Mouse (Mus musculus) liver, embryonic 14.5 days (tissue): ENCODE measurements around the gene Nanos3. TPM values are rescaled to one million over a fixed set of nuclear protein-coding genes. Genes with fewer than 3 reads are reported as not detected.

Experiments used
- ATAC-seq: fragments of 200-750 bp; cut with Nextera tagmentation; 2 replicates; pipeline ENCODE4 v1.8.0; 2017; ENCODE audit warnings: moderate number of reproducible peaks, mild to moderate bottlenecking, moderate library complexity; ENCODE audit not compliant: insufficient read depth
- DNase-seq, 3 experiments: peaks; one replicate each; pipeline ENCODE4 v3.0.0-alpha.2; 2012 to 2013; ENCODE audit warnings: low read depth in 3 of 3, low spot score in 3 of 3
- H3K27ac ChIP-seq: fragments of 300-500 bp; sonication (generic); 2 replicates; pipeline ENCODE4 v1.5.1; 2014; ENCODE audit warnings: moderate library complexity, mild to moderate bottlenecking, control low read depth, inconsistent platforms
- H3K27me3 ChIP-seq: fragments of 300-500 bp; sonication (generic); 2 replicates; pipeline ENCODE4 v1.6.1; 2014; ENCODE audit warnings: mild to moderate bottlenecking, low read length, moderate library complexity; ENCODE audit not compliant: control insufficient read depth, insufficient read depth
- H3K36me3 ChIP-seq: fragments of 300-500 bp; sonication (generic); replicated peaks from 2 replicates; pipeline ENCODE4 v1.6.1; 2014; ENCODE audit warnings: low read depth; ENCODE audit not compliant: control insufficient read depth, insufficient read depth
- H3K4me1 ChIP-seq, 2 experiments: fragments of 200-500 bp in 1 of 2; fragments of 300-500 bp in 1 of 2; sonication (generic) in 1 of 2; replicated peaks; 2 replicates each; pipeline ENCODE4 v1.6.1; 2012 to 2014; ENCODE audit warnings: antibody characterized with exemption in 1 of 2, inconsistent platforms in 1 of 2, low read length in 1 of 2; ENCODE audit not compliant: control insufficient read depth in 2 of 2, insufficient read depth in 2 of 2
- H3K4me2 ChIP-seq: fragments of 300-500 bp; sonication (generic); 2 replicates; pipeline ENCODE4 v1.6.1; 2014; ENCODE audit warnings: low read depth, mild to moderate bottlenecking, control low read depth, moderate library complexity
- H3K4me3 ChIP-seq, 2 experiments: fragments of 200-500 bp in 1 of 2; fragments of 300-500 bp in 1 of 2; sonication (generic) in 1 of 2; 2 replicates each; pipeline ENCODE4 v1.5.1; 2012 to 2014; ENCODE audit warnings: low read depth in 2 of 2, low read length in 2 of 2, mild to moderate bottlenecking in 2 of 2, control low read depth in 1 of 2, inconsistent platforms in 1 of 2, moderate library complexity in 1 of 2; ENCODE audit not compliant: insufficient read depth in 1 of 2
- H3K9ac ChIP-seq: fragments of 300-500 bp; sonication (generic); replicated peaks from 2 replicates; pipeline ENCODE4 v1.6.1; 2014; ENCODE audit warnings: mild to moderate bottlenecking, control low read depth, moderate library complexity
- H3K9me3 ChIP-seq: fragments of 300-500 bp; sonication (generic); 2 replicates; pipeline ENCODE4 v1.6.1; 2016; ENCODE audit warnings: low read length, mixed read lengths; ENCODE audit not compliant: control insufficient read depth
- CTCF ChIP-seq: IDR thresholded peaks from 2 replicates; pipeline ENCODE4 v1.5.1; 2016; ENCODE audit warnings: antibody characterized with exemption, low read depth, control low read depth
- EP300 ChIP-seq: IDR thresholded peaks from 2 replicates; pipeline ENCODE4 v1.6.1; 2016; ENCODE audit warnings: antibody characterized with exemption, low read depth
- WGBS: fragments of 180-500 bp; shearing (Covaris S2); extraction: QIAGEN DNeasy Blood & Tissue Kit; methylation state at CpG from one replicate; pipeline ENCODE4 v1.1.7; 2014; ENCODE audit not compliant: insufficient replicate concordance; 5-methylcytosine and 5-hydroxymethylcytosine counted together
- polyA plus RNA-seq, 2 experiments: library from polyadenylated mRNA; depleted of rRNA in 1 of 2; stranded (reverse) in 1 of 2; unstranded in 1 of 2; fragments of >200 nt; fragmentation: Nextera tagmentation in 1 of 2; extraction: Ambion mirVana in 1 of 2; gene quantifications; 2 replicates each; pipeline versions ENCODE4 v1.2.1 to v1.2.3; 2012 to 2014

The Nanos3 gene
- polyA plus RNA-seq, 2 experiments, result 0.12 TPM; not detected in 1

DNA sequence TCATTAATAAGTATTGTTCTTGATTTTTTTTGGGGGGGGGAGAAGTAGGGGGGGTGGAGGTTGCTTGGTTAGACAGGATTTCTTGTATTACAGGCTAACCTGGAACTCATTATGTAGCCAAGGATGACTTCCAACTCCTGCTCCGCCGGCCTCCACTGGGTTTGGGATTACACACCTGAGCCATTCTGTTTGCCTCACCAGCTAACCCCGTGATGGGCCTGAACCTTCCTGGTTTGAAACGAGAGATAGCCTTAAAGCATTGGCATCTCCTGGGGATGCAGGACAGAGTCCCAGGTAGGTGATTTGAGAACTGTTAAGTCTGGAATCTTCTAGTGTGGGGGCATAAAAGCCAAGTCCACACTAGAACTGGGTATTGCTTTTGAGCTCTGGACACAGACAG is 8.1 kb upstream of the Nanos3 start:
- Histone ChIP-seq H3K4me2 (no peak overlapping the region), H3K36me3 (no peaks in the 10 kb centered on the region), H3K4me1 (peaks cover 11 to 18% of the 10 kb centered on the region in 2 experiments), H3K9ac (no peak overlapping the region), H3K27me3 (no peaks in the 10 kb centered on the region; the same call in 1 of the 2 replicates), H3K27ac (no peak overlapping the region), H3K4me3 (no peak overlapping the region), H3K9me3 (no peaks in the 10 kb centered on the region)
- TF ChIP-seq CTCF, result no peak
- TF ChIP-seq EP300, result no peak
- no peak for ATAC-seq
- no peak for DNase-seq
- WGBS, result 68% methylated on average over 4 of the region's 4 CpGs

DNA sequence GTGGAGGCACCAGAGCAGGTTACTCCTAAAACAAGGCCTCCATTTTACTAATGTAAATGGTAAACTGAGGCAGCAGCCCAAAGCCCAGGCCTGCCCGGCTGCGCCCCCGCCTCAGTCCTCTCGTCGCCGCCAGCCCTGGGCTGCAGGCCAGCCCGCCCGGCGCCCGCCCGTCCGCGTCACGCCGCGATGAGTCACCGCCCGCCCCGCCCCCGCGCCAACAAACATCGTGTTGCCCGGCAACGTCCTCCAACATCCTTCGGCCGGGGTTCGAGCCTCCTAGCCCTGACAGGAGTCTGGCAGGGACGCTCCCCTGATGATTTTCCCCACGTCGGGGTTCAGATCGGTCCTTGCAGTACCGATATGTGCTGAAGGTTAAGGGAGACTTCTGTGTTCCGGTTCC is 7.5 kb upstream of the Nanos3 start:
- peaks cover 11 to 13% of the 10 kb centered on the region in 2 experiments for H3K4me1 ChIP-seq
- no peaks in the 10 kb centered on the region for H3K9me3 ChIP-seq
- no peaks in the 10 kb centered on the region; the same call in 1 of the 2 replicates for H3K27me3 ChIP-seq
- WGBS, result 4% methylated on average over 33 of the region's 33 CpGs
- H3K9ac ChIP-seq, result peak overlapping the region; percentile 18
- H3K36me3 ChIP-seq, result no peaks in the 10 kb centered on the region
- no peak overlapping the region; the same call in 1 of the 2 replicates for H3K27ac ChIP-seq
- H3K4me2 ChIP-seq, result peak overlapping the region; percentile 54
- DNase-seq (peak in 2 of 3 experiments; percentile 59 to 64), ATAC-seq (peak; percentile 82)
- no peak for TF ChIP-seq EP300
- TF ChIP-seq CTCF, result no peak
- peak overlapping the region; percentile 43 to 46 for H3K4me3 ChIP-seq

GRCm38 (mm10) chr8:84192023-84192422 is 7.0 kb upstream of the Nanos3 start:
- peak overlapping the region; percentile 18 for H3K9ac ChIP-seq
- H3K27ac ChIP-seq, result peak overlapping the region; percentile 36
- ATAC-seq (peak; percentile 81), DNase-seq (peak in 2 of 3 experiments; percentile 70 to 74)
- no peaks in the 10 kb centered on the region for H3K9me3 ChIP-seq
- H3K27me3 ChIP-seq, result no peaks in the 10 kb centered on the region; the same call in 1 of the 2 replicates
- WGBS, result 20% methylated on average over 13 of the region's 13 CpGs
- H3K4me1 ChIP-seq, result peaks cover 11 to 18% of the 10 kb centered on the region in 2 experiments
- H3K4me2 ChIP-seq, result peak overlapping the region; percentile 54
- H3K36me3 ChIP-seq, result no peaks in the 10 kb centered on the region
- TF ChIP-seq EP300 (peak; percentile 18; the same call in 1 of the 2 replicates), CTCF (no peak)
- peak overlapping the region; percentile 43 to 46 for H3K4me3 ChIP-seq

DNA sequence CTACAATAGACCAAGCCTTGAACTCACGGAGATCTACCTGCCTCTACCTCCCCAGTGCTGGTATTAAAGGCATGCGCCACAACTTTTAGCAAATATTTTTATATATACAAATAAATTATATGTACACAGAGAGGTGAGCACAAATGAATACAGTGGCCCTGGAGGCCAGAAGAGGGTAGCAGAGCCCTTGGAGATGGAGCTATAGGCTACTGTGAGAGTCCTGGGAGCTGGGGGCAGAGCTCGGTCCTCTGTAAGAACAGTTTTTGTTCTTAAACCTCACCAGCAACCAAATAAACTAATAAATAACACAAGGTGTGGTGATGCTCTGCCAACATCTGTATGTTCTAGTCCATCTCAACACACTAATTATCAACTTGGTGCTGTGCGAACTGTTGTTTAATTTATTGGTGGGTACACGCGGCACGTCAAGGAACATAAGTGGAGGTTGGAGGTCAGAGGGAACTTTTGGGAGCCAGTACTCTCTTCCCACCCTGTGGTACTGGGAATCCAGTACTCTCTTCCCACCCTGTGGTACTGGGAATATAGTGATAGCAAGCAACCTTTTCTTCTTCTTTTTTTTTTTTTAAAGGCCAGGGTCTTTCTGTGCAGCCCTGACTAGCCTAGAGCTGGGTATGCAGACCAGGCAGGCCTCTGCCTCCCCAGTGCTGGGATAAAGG is 5.3 kb upstream of the Nanos3 start:
- Histone ChIP-seq H3K27ac (no peak overlapping the region), H3K9ac (no peak overlapping the region), H3K4me2 (no peak overlapping the region), H3K9me3 (no peaks in the 10 kb centered on the region), H3K4me1 (peaks cover 11 to 18% of the 10 kb centered on the region in 2 experiments), H3K4me3 (no peak overlapping the region), H3K36me3 (no peaks in the 10 kb centered on the region), H3K27me3 (no peaks in the 10 kb centered on the region; the same call in none of the 2 replicates)
- 80% methylated on average over 7 of the region's 7 CpGs for WGBS
- DNase-seq, result no peak
- no peak for ATAC-seq
- TF ChIP-seq CTCF, result no peak
- no peak for TF ChIP-seq EP300

DNA sequence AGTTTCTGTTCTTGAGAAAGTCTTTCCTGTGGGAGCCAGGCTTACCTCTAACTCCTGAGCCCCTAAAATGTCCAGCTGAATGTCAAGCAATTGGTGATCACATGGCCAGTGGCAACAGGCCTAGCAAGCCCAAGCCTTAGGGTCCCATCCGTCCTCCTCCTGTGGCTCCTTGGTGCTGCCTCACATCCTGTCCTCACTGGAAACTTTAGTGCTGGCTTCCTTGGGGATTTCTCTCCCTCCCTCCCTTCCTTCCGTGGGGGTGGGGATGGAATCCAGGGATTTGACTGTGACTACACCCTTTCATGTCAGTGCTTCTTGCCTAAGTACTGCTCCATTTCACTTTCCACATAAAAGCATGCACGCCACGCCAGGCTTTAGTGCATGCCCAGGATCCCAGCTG is 4.6 kb upstream of the Nanos3 start:
- WGBS, result 59% methylated on average over 4 of the region's 4 CpGs
- Histone ChIP-seq H3K4me3 (no peak overlapping the region), H3K36me3 (no peaks in the 10 kb centered on the region), H3K4me2 (no peak overlapping the region), H3K27ac (no peak overlapping the region), H3K4me1 (peaks cover 11 to 18% of the 10 kb centered on the region in 2 experiments), H3K9ac (no peak overlapping the region), H3K9me3 (no peaks in the 10 kb centered on the region), H3K27me3 (peaks cover 7% of the 10 kb centered on the region)
- TF ChIP-seq EP300 (no peak), CTCF (no peak)
- DNase-seq (no peak), ATAC-seq (no peak)
